Mouse (Mus musculus): ENCODE results near the gene Ccdc69. TPM values are rescaled to one million over a fixed set of nuclear protein-coding genes. Genes with fewer than 3 reads are reported as not detected.

Gene Ccdc69
- polyA plus RNA-seq, 1 experiment: not detected

- peaks cover 3% of the 10 kb centered on the region; the same call in 1 of the 2 replicates for H3K4me1 ChIP-seq (ENCODE audit: control insufficient read depth, insufficient read depth, low read length)
- WGBS: 44% methylated on average over 5 of the region's 5 CpGs
- no peak overlapping the region for H3K27ac ChIP-seq (ENCODE audit: insufficient read depth, low read depth, low read length)
- no peak overlapping the region for H3K4me3 ChIP-seq (ENCODE audit: insufficient read depth, low read depth, low read length)
- TF ChIP-seq POLR2A (IDR thresholded peaks at IDR 0.05; ENCODE audit: insufficient read depth, low read depth, low read length) (no peak), CTCF (IDR thresholded peaks at IDR 0.05; ENCODE audit: insufficient read depth, low read depth, low read length) (no peak)
Observed at GRCm38 (mm10) chr11:55085396-55085795, 7.5 kb upstream of the Ccdc69 start.

- WGBS: 85% methylated on average over 4 of the region's 4 CpGs
- H3K4me1 ChIP-seq (ENCODE audit: control insufficient read depth, insufficient read depth, low read length): peaks cover 3% of the 10 kb centered on the region; the same call in 1 of the 2 replicates
- H3K27ac ChIP-seq (ENCODE audit: insufficient read depth, low read depth, low read length): no peak overlapping the region
- no peak for TF ChIP-seq POLR2A (IDR thresholded peaks at IDR 0.05; ENCODE audit: insufficient read depth, low read depth, low read length)
- TF ChIP-seq CTCF (IDR thresholded peaks at IDR 0.05; ENCODE audit: insufficient read depth, low read depth, low read length): no peak
- H3K4me3 ChIP-seq (ENCODE audit: insufficient read depth, low read depth, low read length): no peak overlapping the region
Observed at GRCm38 (mm10) chr11:55084629-55085028, 6.7 kb upstream of the Ccdc69 start.

- TF ChIP-seq POLR2A (IDR thresholded peaks at IDR 0.05; ENCODE audit: insufficient read depth, low read depth, low read length) (no peak), CTCF (IDR thresholded peaks at IDR 0.05; ENCODE audit: insufficient read depth, low read depth, low read length) (no peak)
- 96% methylated on average over 9 of the region's 9 CpGs for WGBS
- Histone ChIP-seq H3K4me3 (ENCODE audit: insufficient read depth, low read depth, low read length) (no peak overlapping the region), H3K27ac (ENCODE audit: insufficient read depth, low read depth, low read length) (no peak overlapping the region), H3K4me1 (ENCODE audit: control insufficient read depth, insufficient read depth, low read length) (peaks cover 10% of the 10 kb centered on the region; the same call in 1 of the 2 replicates)
Observed at GRCm38 (mm10) chr11:55081206-55081605, 3.3 kb upstream of the Ccdc69 start.

GRCm38 (mm10) chr11:55079180-55079579 lies 1.2 kb upstream of the Ccdc69 start:
- no peak overlapping the region for H3K27ac ChIP-seq (ENCODE audit: insufficient read depth, low read depth, low read length)
- 81% methylated on average over 4 of the region's 4 CpGs for WGBS
- no peak for TF ChIP-seq POLR2A (IDR thresholded peaks at IDR 0.05; ENCODE audit: insufficient read depth, low read depth, low read length)
- no peak for TF ChIP-seq CTCF (IDR thresholded peaks at IDR 0.05; ENCODE audit: insufficient read depth, low read depth, low read length)
- H3K4me3 ChIP-seq (ENCODE audit: insufficient read depth, low read depth, low read length): no peak overlapping the region
- H3K4me1 ChIP-seq (ENCODE audit: control insufficient read depth, insufficient read depth, low read length): peaks cover 9% of the 10 kb centered on the region; the same call in 1 of the 2 replicates

- Histone ChIP-seq H3K27ac (ENCODE audit: insufficient read depth, low read depth, low read length) (no peak overlapping the region), H3K4me3 (ENCODE audit: insufficient read depth, low read depth, low read length) (no peak overlapping the region), H3K4me1 (ENCODE audit: control insufficient read depth, insufficient read depth, low read length) (peaks cover 9% of the 10 kb centered on the region; the same call in 1 of the 2 replicates)
- no peak for TF ChIP-seq POLR2A (IDR thresholded peaks at IDR 0.05; ENCODE audit: insufficient read depth, low read depth, low read length)
- TF ChIP-seq CTCF (IDR thresholded peaks at IDR 0.05; ENCODE audit: insufficient read depth, low read depth, low read length): no peak
- WGBS: 82% methylated on average over 3 of the region's 3 CpGs
Observed at GRCm38 (mm10) chr11:55078502-55078901, 571 bp upstream of the Ccdc69 start.

GRCm38 (mm10) chr11:55076234-55076633 lies 1.7 kb downstream of the Ccdc69 start:
- TF ChIP-seq POLR2A (IDR thresholded peaks at IDR 0.05; ENCODE audit: insufficient read depth, low read depth, low read length): no peak
- no peak for TF ChIP-seq CTCF (IDR thresholded peaks at IDR 0.05; ENCODE audit: insufficient read depth, low read depth, low read length)
- no peak overlapping the region for H3K4me3 ChIP-seq (ENCODE audit: insufficient read depth, low read depth, low read length)
- 94% methylated on average over 5 of the region's 5 CpGs for whole genome bisulfite sequencing
- no peak overlapping the region for H3K27ac ChIP-seq (ENCODE audit: insufficient read depth, low read depth, low read length)
- peaks cover 9% of the 10 kb centered on the region; the same call in 1 of the 2 replicates for H3K4me1 ChIP-seq (ENCODE audit: control insufficient read depth, insufficient read depth, low read length)

- Histone ChIP-seq H3K4me3 (ENCODE audit: insufficient read depth, low read depth, low read length) (no peak overlapping the region), H3K4me1 (ENCODE audit: control insufficient read depth, insufficient read depth, low read length) (peaks cover 9% of the 10 kb centered on the region; the same call in 1 of the 2 replicates), H3K27ac (ENCODE audit: insufficient read depth, low read depth, low read length) (no peak overlapping the region)
- WGBS: 44% methylated on average over 2 of the region's 2 CpGs
- no peak for TF ChIP-seq POLR2A (IDR thresholded peaks at IDR 0.05; ENCODE audit: insufficient read depth, low read depth, low read length)
- TF ChIP-seq CTCF (IDR thresholded peaks at IDR 0.05; ENCODE audit: insufficient read depth, low read depth, low read length): no peak
Observed at GRCm38 (mm10) chr11:55075602-55076001, 2.3 kb downstream of the Ccdc69 start.

- H3K4me3 ChIP-seq (ENCODE audit: insufficient read depth, low read depth, low read length): no peak overlapping the region
- 89% methylated on average over 10 of the region's 10 CpGs for WGBS
- peaks cover 13% of the 10 kb centered on the region; the same call in 1 of the 2 replicates for H3K4me1 ChIP-seq (ENCODE audit: control insufficient read depth, insufficient read depth, low read length)
- no peak overlapping the region for H3K27ac ChIP-seq (ENCODE audit: insufficient read depth, low read depth, low read length)
- TF ChIP-seq CTCF (IDR thresholded peaks at IDR 0.05; ENCODE audit: insufficient read depth, low read depth, low read length): no peak
- no peak for TF ChIP-seq POLR2A (IDR thresholded peaks at IDR 0.05; ENCODE audit: insufficient read depth, low read depth, low read length)
Observed at GRCm38 (mm10) chr11:55073191-55073590, 4.7 kb downstream of the Ccdc69 start.

- no peak for TF ChIP-seq CTCF (IDR thresholded peaks at IDR 0.05; ENCODE audit: insufficient read depth, low read depth, low read length)
- TF ChIP-seq POLR2A (IDR thresholded peaks at IDR 0.05; ENCODE audit: insufficient read depth, low read depth, low read length): no peak
- H3K27ac ChIP-seq (ENCODE audit: insufficient read depth, low read depth, low read length): no peak overlapping the region
- H3K4me3 ChIP-seq (ENCODE audit: insufficient read depth, low read depth, low read length): no peak overlapping the region
- H3K4me1 ChIP-seq (ENCODE audit: control insufficient read depth, insufficient read depth, low read length): peaks cover 11% of the 10 kb centered on the region; the same call in 1 of the 2 replicates
- WGBS: 92% methylated on average over 8 of the region's 8 CpGs
Observed at GRCm38 (mm10) chr11:55072467-55072866, 5.5 kb downstream of the Ccdc69 start.
